Mouse (Mus musculus): ENCODE data around the gene Arhgap23.

Arhgap23 gene

DNA sequence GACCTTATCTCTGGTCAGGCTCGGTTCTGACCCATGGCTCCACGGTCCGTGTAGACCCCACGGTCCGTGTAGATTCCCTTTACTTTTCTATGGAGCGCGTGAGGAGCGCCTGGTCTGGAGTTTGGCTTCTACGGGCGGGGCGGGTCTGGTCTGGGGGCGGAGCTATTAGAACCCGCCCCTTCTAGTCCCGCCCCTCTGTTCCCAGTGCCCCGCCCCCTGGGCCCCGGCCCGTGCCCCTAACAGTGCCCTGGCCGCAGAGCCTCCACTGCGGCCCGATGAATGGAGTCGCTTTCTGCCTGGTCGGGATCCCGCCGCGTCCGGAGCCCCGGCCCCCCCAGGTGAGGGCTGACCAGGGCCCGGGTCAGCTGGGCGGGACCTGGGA is at the start of gene Arhgap23:
Gene Arhgap23, plus strand, starts transcription at position 204 of the 382 bp plus-strand sequence.
- no peak for DNase-seq (ENCODE audit: low read depth, low spot score)

- DNase-seq (ENCODE audit: low read depth, low spot score), result no peak
These were observed 49.8 kb upstream of the Arhgap23 start for GRCm38 (mm10) chr11:97365556-97365955.

GRCm38 (mm10) chr11:97368501-97368900 is 46.8 kb upstream of the Arhgap23 start:
- no peak for DNase-seq (ENCODE audit: low read depth, low spot score)

DNA sequence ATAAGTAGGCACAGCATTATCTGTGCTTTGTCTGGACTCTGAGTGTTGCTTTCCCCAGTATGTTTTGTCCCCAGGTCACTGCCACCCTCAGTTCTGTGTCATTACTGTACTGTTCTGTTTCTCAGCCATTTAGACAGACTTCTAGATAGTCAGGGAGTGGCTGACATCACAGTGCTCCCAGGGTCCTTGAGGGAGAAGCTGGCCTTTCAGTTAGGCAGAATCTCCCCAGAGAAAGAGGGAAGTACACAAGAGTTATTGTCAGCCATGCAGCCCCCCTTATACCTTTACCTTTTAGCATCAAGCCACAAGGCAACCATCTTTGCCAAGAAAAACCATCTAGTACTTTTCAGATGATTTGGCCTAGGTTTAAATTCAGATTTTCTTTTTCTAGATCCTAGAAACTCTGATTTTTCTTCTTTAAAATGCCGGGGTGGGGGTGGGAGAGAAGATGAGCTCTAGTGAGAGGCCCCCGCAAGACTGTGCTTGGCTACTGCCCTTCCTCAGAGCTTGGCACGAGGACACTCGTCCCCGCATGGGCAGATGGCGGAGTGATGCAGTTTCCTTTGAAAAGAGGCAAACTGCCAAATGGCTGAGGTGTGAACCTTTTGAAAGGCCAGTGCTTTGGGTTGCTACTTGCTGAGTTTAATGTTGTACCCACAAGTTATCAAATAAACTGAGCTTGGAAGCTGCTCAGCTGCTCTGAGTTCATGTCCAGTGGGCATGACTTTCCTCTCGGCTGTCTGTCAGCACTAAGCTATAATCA is 44.8 kb upstream of the Arhgap23 start:
- no peak for DNase-seq (ENCODE audit: low read depth, low spot score)

- DNase-seq (ENCODE audit: low read depth, low spot score), result no peak
These were observed 43.0 kb upstream of the Arhgap23 start for GRCm38 (mm10) chr11:97372159-97372864.

- no peak for DNase-seq (ENCODE audit: low read depth, low spot score)
These were observed 41.9 kb upstream of the Arhgap23 start for GRCm38 (mm10) chr11:97373402-97373801.

DNA sequence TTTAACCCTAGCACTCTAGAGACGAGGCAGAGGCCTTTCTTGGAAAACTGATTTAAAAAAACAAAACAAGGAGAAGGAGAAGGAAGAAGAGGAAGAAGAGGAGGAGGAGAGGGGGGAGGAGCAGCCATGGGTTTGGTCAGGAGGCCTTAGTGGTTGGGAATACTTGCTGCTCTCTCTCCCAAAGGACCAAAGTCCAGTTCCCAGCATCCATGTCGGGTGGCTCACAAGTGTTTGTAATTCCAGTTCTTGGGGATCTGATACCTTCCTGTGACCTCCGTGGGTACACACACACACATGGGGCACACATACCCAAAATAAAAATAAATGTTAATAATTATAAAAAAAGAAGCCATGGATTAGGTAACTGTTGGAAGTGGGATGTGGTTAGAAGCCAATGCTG is 35.3 kb upstream of the Arhgap23 start:
- DNase-seq (ENCODE audit: low read depth, low spot score), result no peak

- DNase-seq (ENCODE audit: low read depth, low spot score), result no peak
These were observed 32.3 kb upstream of the Arhgap23 start for GRCm38 (mm10) chr11:97383017-97383416.

GRCm38 (mm10) chr11:97383764-97384163 is 31.6 kb upstream of the Arhgap23 start:
- no peak for DNase-seq (ENCODE audit: low read depth, low spot score)

GRCm38 (mm10) chr11:97387811-97388210 is 27.5 kb upstream of the Arhgap23 start:
- DNase-seq (ENCODE audit: low read depth, low spot score), result no peak

GRCm38 (mm10) chr11:97389127-97389526 is 26.2 kb upstream of the Arhgap23 start:
- no peak for DNase-seq (ENCODE audit: low read depth, low spot score)

DNA sequence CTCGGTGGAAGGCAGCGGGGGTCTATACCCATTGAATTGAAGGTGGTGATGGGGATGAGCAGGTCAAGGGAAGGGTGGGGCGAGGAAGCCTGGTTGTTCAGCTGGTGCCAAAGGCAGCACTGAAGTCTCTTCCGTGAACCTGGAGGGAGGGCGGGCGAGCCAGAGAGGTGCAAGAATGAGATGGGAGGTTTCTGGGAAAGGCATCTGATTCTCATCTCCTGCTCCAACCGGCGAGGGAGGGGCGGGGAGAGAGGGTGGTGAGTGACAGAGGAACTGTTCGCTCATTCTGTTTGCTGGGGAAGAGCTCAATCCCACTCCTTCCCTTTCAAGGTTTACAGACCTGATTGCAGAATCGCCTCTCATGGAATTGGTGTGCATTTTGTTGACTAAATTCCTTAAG is 21.7 kb upstream of the Arhgap23 start:
- DNase-seq (ENCODE audit: low read depth, low spot score), result no peak

DNA sequence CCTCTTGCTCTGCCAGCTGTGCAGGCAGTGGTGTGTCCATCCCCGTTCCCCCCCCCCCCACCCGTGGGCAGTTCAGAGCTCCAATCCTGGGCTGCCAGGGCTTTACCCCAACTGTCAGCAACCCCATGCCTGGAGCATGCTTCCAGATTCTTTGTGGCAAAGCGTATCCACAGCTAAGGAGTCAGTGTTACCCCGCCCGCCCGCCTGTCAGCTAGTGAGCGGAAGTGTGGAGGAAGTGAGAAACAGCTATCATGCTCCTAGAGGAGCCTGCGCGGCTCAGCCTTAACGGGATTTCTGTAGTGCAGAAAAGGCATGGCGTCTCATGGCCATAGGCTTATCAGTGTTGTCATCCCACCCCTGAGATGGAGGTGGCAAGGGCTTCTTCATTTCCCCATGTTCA is 21.2 kb upstream of the Arhgap23 start:
- DNase-seq (ENCODE audit: low read depth, low spot score), result no peak

- no peak for DNase-seq (ENCODE audit: low read depth, low spot score)
These were observed 16.8 kb upstream of the Arhgap23 start for GRCm38 (mm10) chr11:97398506-97398905.

DNA sequence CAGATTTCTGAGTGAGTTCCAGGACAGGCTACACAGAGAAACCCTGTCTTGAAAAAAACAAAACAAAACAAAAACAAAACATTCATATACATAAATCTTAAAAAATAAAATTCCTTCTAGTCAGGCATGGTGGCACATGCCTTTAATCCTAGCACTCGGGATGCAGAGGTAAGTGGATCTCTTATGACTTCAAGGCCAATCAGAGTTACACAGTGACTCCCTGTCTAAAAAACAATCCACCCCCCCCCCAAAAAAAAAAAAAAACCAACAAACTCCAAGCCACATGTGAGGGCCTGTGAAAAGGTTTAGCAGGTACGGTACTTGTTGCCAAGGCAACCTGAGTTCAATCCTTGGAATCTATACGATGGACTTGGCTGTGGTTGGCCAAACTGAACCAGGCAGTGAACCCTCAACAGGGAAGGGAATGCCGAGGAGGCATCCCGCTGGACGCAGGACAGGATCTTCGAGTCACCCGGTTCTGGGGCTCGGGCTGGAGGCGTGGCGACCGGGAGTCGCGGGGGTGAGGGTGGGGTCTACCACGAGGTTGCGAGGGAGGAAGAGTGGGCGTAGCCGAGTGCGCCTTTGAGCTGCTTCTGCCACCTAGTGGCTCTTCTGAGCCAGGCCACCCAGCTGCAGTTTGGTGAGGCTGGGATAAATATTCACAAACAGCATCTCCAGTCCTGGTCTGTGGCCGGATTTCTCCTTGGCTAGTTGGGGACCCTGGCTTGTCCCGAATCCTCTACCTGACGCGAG is 15.2 kb upstream of the Arhgap23 start:
- DNase-seq (ENCODE audit: low read depth, low spot score), result peak; percentile 79

GRCm38 (mm10) chr11:97401082-97401481 is 14.3 kb upstream of the Arhgap23 start:
- DNase-seq (ENCODE audit: low read depth, low spot score), result no peak

GRCm38 (mm10) chr11:97401686-97402435 is 13.5 kb upstream of the Arhgap23 start:
- DNase-seq (ENCODE audit: low read depth, low spot score), result no peak

DNA sequence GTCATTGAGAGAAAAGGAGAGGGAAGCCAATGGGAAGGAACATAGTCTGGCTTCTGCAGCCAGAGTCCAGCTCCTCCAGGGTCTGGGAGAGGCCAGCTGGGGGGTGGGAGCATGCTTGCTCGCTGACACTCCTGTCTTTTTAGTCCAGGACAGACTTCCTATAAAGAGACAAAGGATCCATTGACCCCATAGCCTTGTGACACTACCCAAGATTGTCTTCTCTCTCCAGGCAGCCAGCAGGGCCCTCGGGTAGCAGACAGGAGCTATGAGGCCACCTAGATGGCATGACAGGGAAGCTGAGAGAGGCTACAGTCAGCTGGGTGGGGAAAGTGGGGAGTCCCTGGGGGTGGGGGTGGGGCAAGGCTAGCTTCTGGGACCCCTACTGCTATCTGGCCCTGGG is 12.6 kb upstream of the Arhgap23 start:
- no peak for DNase-seq (ENCODE audit: low read depth, low spot score)

- DNase-seq (ENCODE audit: low read depth, low spot score), result no peak
These were observed 11.6 kb upstream of the Arhgap23 start for GRCm38 (mm10) chr11:97403614-97404183.

GRCm38 (mm10) chr11:97404184-97404760 is 11.1 kb upstream of the Arhgap23 start:
- no peak for DNase-seq (ENCODE audit: low read depth, low spot score)

- DNase-seq (ENCODE audit: low read depth, low spot score), result no peak
These were observed 10.6 kb upstream of the Arhgap23 start for GRCm38 (mm10) chr11:97404761-97405190.

Measured in embryo, embryonic 11.5 days (tissue).